Mouse (Mus musculus): ENCODE data around the gene Stam.
"Not testable (repeated sequence)": the region's sequence is repeated elsewhere in the genome, so short reads cannot be mapped to it uniquely, and the experiment has no call there.

The Stam gene

GRCm38 (mm10) chr2:14198325-14198903 is 124.5 kb downstream of the Stam start:
- DNase-seq, result not testable (repeated sequence)
